ENCODE assay signal across 30 mouse cellular contexts in the genomic region with DNA sequence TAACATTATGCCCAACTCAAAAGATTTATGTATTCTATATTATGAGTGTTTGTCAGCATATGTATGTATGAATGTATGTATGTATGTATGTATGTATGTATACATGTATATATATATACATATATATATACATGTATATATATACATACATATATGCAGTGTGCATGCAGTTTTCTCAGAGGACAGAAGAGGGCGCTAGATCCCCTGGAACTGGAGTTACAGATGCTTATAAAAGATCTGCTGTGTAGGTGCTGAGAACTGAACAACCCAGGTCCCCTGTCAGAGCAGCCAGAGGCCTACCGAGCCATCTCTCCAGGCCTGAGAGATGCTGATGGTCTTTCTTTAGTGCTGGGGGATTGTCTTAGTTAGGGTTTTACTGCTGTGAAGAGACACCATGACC. TPM values are rescaled to one million over a fixed set of nuclear protein-coding genes. Genes with fewer than 3 reads are reported as not detected.
DNase-seq lines count a peak whose midpoint lies in the region; ATAC-seq and TF ChIP-seq lines count a peak whose summit lies in the region.
"Had no signal": no experiment of that assay in that cellular context is flagged by ENCODE, and none has a peak within 500 bp of the region (broad histone marks: within the 10 kb centered on the region; RNA-seq: fewer than 3 reads in every experiment).

No protein-coding gene starts in this region.

- no peak overlapping the region for H3K4me3 ChIP-seq in kidney, postnatal 0 days (replicated peaks; ENCODE audit: low read depth, low read length)
- H3K4me3 ChIP-seq in E14TG2a.4 (replicated peaks; ENCODE audit: low read length) = no peak overlapping the region
- no peak overlapping the region for H3K4me3 ChIP-seq in heart, embryonic 11.5 days (ENCODE audit: low read depth, low read length)
- H3K4me3 ChIP-seq: embryonic facial prominence, embryonic 10.5 days; embryonic facial prominence, embryonic 15.5 days; forebrain, embryonic 12.5 days; heart, embryonic 10.5 days; hindbrain, embryonic 13.5 days; limb, embryonic 10.5 days; limb, embryonic 15.5 days; liver, embryonic 15.5 days; midbrain, embryonic 15.5 days had no signal

- no peaks in the 10 kb centered on the region for H3K36me3 ChIP-seq in kidney, postnatal 0 days (ENCODE audit: insufficient read depth, low read length)
- peaks cover 13% of the 10 kb centered on the region for H3K36me3 ChIP-seq in E14TG2a.4 (ENCODE audit: insufficient read depth, low read length)
- H3K36me3 ChIP-seq in heart, embryonic 11.5 days (ENCODE audit: control insufficient read depth, insufficient read depth, low read length) = no peaks in the 10 kb centered on the region
- H3K36me3 ChIP-seq: embryonic facial prominence, embryonic 10.5 days; embryonic facial prominence, embryonic 15.5 days; forebrain, embryonic 12.5 days; hindbrain, embryonic 13.5 days; limb, embryonic 10.5 days; limb, embryonic 15.5 days; liver, embryonic 15.5 days; midbrain, embryonic 15.5 days had no signal

- WGBS in kidney, postnatal 0 days = 66% methylated on average over 2 of the region's 2 CpGs
- 72% methylated on average over 2 of the region's 2 CpGs for WGBS in heart, embryonic 11.5 days (ENCODE audit: insufficient replicate concordance)

- no peak overlapping the region for H3K4me2 ChIP-seq in kidney, postnatal 0 days (ENCODE audit: low read length)
- no peak overlapping the region for H3K4me2 ChIP-seq in heart, embryonic 11.5 days
- H3K4me2 ChIP-seq: embryonic facial prominence, embryonic 15.5 days; forebrain, embryonic 12.5 days; hindbrain, embryonic 13.5 days; limb, embryonic 15.5 days; liver, embryonic 15.5 days; lung, embryonic 14.5 days; midbrain, embryonic 15.5 days had no signal

- DNase-seq in kidney, postnatal 0 days (ENCODE audit: low spot score) = no peak
- DNase-seq in kidney, postnatal 14 days = no peak
- DNase-seq in 416B (ENCODE audit: low read depth) (peak; percentile 17), ZHBTc4 (ENCODE audit: low read depth, low spot score) (peak; percentile 71)
- DNase-seq in layer of hippocampus, adult 8-10 months (ENCODE audit: low spot score in 2 of 2) = no peak
- DNase-seq: adrenal gland, adult 8-10 months; cerebellum, adult 8-10 months; cerebellum, postnatal 25 days; forebrain, postnatal 0 days; gastrocnemius, postnatal 14 days; heart, postnatal 4 days; kidney, adult 8-10 months; kidney, postnatal 10 days; lung, embryonic 14.5 days; lung, postnatal 14 days; right cerebral cortex, adult 18-20 months; spleen, adult 18-20 months had no signal

- no peak overlapping the region for H3K9ac ChIP-seq in kidney, postnatal 0 days (ENCODE audit: low read depth, low read length)
- no peak overlapping the region for H3K9ac ChIP-seq in heart, embryonic 11.5 days (ENCODE audit: low read depth, low read length)
- H3K9ac ChIP-seq: embryonic facial prominence, embryonic 15.5 days; forebrain, embryonic 12.5 days; forebrain, postnatal 0 days; hindbrain, embryonic 13.5 days; limb, embryonic 15.5 days; liver, embryonic 15.5 days; lung, embryonic 14.5 days; midbrain, embryonic 15.5 days had no signal

- ATAC-seq in kidney, postnatal 0 days (replicated peaks; ENCODE audit: low FRiP score, low read depth) = no peak
- no peak for ATAC-seq in heart, embryonic 11.5 days (replicated peaks; ENCODE audit: insufficient number of reproducible peaks, low FRiP score, low TSS enrichment)
- ATAC-seq: forebrain, postnatal 0 days; midbrain, embryonic 15.5 days had no signal

- H3K27me3 ChIP-seq in kidney, postnatal 0 days (ENCODE audit: insufficient read depth, low read length) = no peaks in the 10 kb centered on the region
- no peaks in the 10 kb centered on the region for H3K27me3 ChIP-seq in E14TG2a.4 (ENCODE audit: insufficient read depth, low read length)
- H3K27me3 ChIP-seq in heart, embryonic 11.5 days (ENCODE audit: control insufficient read depth, insufficient read depth, low read length) = no peaks in the 10 kb centered on the region
- H3K27me3 ChIP-seq: CH12.LX; embryonic facial prominence, embryonic 15.5 days; forebrain, embryonic 12.5 days; hindbrain, embryonic 13.5 days; limb, embryonic 15.5 days; liver, embryonic 15.5 days; midbrain, embryonic 15.5 days had no signal

- TF ChIP-seq CTCF in kidney, postnatal 0 days (IDR thresholded peaks at IDR 0.05; ENCODE audit: low read depth) = peak; percentile 15; the same call in 1 of the 2 replicates
- peak; percentile 29 for TF ChIP-seq CTCF in E14TG2a.4 (conservative IDR thresholded peaks at IDR 0.05; ENCODE audit: low read length)

- H3K9me3 ChIP-seq in kidney, postnatal 0 days (replicated peaks; ENCODE audit: low read length) = no peaks in the 10 kb centered on the region
- H3K9me3 ChIP-seq in E14TG2a.4 (ENCODE audit: low read length) = no peaks in the 10 kb centered on the region
- H3K9me3 ChIP-seq in heart, embryonic 11.5 days (replicated peaks; ENCODE audit: control insufficient read depth, low read length) = no peaks in the 10 kb centered on the region
- H3K9me3 ChIP-seq: embryonic facial prominence, embryonic 10.5 days; embryonic facial prominence, embryonic 15.5 days; heart, embryonic 10.5 days; hindbrain, embryonic 13.5 days; limb, embryonic 10.5 days; limb, embryonic 15.5 days; liver, embryonic 15.5 days; midbrain, embryonic 15.5 days had no signal

- H3K4me1 ChIP-seq in kidney, postnatal 0 days (replicated peaks; ENCODE audit: insufficient read depth, low read length) = no peaks in the 10 kb centered on the region
- peaks cover 31% of the 10 kb centered on the region for H3K4me1 ChIP-seq in E14TG2a.4 (replicated peaks; ENCODE audit: low read depth, low read length)
- no peaks in the 10 kb centered on the region for H3K4me1 ChIP-seq in heart, embryonic 11.5 days (ENCODE audit: control insufficient read depth, insufficient read depth, low read length)
- H3K4me1 ChIP-seq: embryonic facial prominence, embryonic 15.5 days; forebrain, embryonic 12.5 days; hindbrain, embryonic 13.5 days; limb, embryonic 15.5 days; liver, embryonic 15.5 days; midbrain, embryonic 15.5 days had no signal

- H3K27ac ChIP-seq in kidney, postnatal 0 days = no peak overlapping the region
- no peak overlapping the region for H3K27ac ChIP-seq in heart, embryonic 11.5 days (ENCODE audit: low read depth, low read length)
- H3K27ac ChIP-seq: embryonic facial prominence, embryonic 10.5 days; embryonic facial prominence, embryonic 15.5 days; forebrain, embryonic 12.5 days; heart, embryonic 10.5 days; hindbrain, embryonic 13.5 days; limb, embryonic 10.5 days; limb, embryonic 15.5 days; liver, embryonic 15.5 days; midbrain, embryonic 15.5 days had no signal

RNA-seq across cellular contexts. Expression of a gene that starts 40.8 kb away (rescaled TPM):
- 4.4 and 4.6 TPM in 2 replicates for polyA plus RNA-seq in kidney, postnatal 0 days (2015; fragmentation: Nextera tagmentation; extraction: Ambion mirVana)
- 1 to 10 TPM; 6.1 to 7.4 (median 6.6) TPM for total RNA-seq in layer of hippocampus, adult 8-10 months (2022)
- 7.6 and 8.0 TPM in 2 replicates for polyA plus RNA-seq in heart, embryonic 11.5 days (2014; fragmentation: Nextera tagmentation; extraction: Ambion mirVana)
- total RNA-seq: neutrophil, adult 5-6 weeks had no signal

RNA-seq across cellular contexts. Expression of a gene that starts 56.9 kb away (rescaled TPM):
- polyA plus RNA-seq in kidney, postnatal 0 days (2015; fragmentation: Nextera tagmentation; extraction: Ambion mirVana) = 31.1 and 34.6 TPM in 2 replicates
- total RNA-seq in layer of hippocampus, adult 8-10 months (2022) = 1 to 10 TPM; 1.7 to 2.3 (median 1.9) TPM
- 26.3 and 37.0 TPM in 2 replicates for polyA plus RNA-seq in heart, embryonic 11.5 days (2014; fragmentation: Nextera tagmentation; extraction: Ambion mirVana)

RNA-seq across cellular contexts. Expression of a gene that starts 59.1 kb away (rescaled TPM):
- 11.1 and 12.2 TPM in 2 replicates for polyA plus RNA-seq in kidney, postnatal 0 days (2015; fragmentation: Nextera tagmentation; extraction: Ambion mirVana)
- 1 to 10 TPM; 3.8 to 6.5 (median 5.5) TPM for total RNA-seq in layer of hippocampus, adult 8-10 months (2022)
- 8.7 and 12.8 TPM in 2 replicates for polyA plus RNA-seq in heart, embryonic 11.5 days (2014; fragmentation: Nextera tagmentation; extraction: Ambion mirVana)

Comparison
In these comparisons a context has a peak if more than half of its experiments do, and no peak if none do; other contexts are left out.
1. DNase-seq: peak in 416B (single experiment) and ZHBTc4 (single experiment); none in kidney, postnatal 0 days (single experiment), kidney, postnatal 14 days (single experiment) and layer of hippocampus, adult 8-10 months (0 of 2).